Mouse (Mus musculus): ENCODE measurements around the gene Angptl7.

DNA sequence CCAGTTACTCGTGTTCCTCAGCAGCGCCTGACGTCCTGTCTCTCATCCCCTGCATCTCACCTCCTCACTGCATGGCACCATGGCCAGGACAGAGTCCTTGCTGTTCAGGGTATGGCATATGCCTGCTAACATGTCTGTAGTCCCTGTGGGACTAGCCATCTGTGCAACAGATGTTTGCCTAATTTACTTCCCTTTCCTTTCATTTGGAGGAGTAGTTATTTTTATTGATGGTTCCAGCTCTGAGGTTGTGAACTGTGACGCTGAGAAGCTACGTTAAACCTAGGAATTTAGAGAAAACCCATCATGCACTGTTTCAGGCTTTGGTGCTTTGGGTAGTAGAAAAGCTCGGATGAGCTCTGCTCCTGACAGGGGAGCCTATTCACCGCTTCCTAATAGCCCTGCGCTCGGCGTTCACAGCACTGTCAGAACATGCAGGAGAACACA is 28.9 kb downstream of the Angptl7 start:
- TF ChIP-seq POLR2A (IDR thresholded peaks at IDR 0.05; ENCODE audit: borderline replicate concordance, insufficient read depth, low read length) (no peak), CTCF (IDR thresholded peaks at IDR 0.05; ENCODE audit: borderline replicate concordance, insufficient read depth, low read depth, low read length) (no peak)

Measured in cerebellum, adult 2 months (tissue).